Mouse (Mus musculus): ENCODE data around the gene Elovl6. TPM values are rescaled to one million over a fixed set of nuclear protein-coding genes. Genes with fewer than 3 reads are reported as not detected.

Elovl6 gene
- total and polyA plus RNA-seq, 2 experiments from 2014 or later = 40.8 to 56.1 TPM

GRCm38 (mm10) chr3:129621255-129621654 lies 89.1 kb downstream of the Elovl6 start:
- Histone ChIP-seq H3K9ac (replicated peaks; ENCODE audit: low read length) (no peak overlapping the region), H3K4me2 (ENCODE audit: low read depth, low read length) (no peak overlapping the region), H3K27me3 (ENCODE audit: insufficient read depth, low read length) (no peaks in the 10 kb centered on the region), H3K4me1 (ENCODE audit: insufficient read depth, low read length) (no peaks in the 10 kb centered on the region), H3K9me3 (ENCODE audit: low read length) (no peaks in the 10 kb centered on the region), H3K36me3 (ENCODE audit: insufficient read depth, low read length) (no peaks in the 10 kb centered on the region), H3K4me3 (ENCODE audit: low read length) (no peak overlapping the region), H3K27ac (no peak overlapping the region)
- ATAC-seq = no peak
- no peak for TF ChIP-seq CTCF (IDR thresholded peaks at IDR 0.05; ENCODE audit: low read depth)
- DNase-seq (ENCODE audit: low spot score) = no peak
- 86% methylated on average over 5 of the region's 5 CpGs for WGBS

- Histone ChIP-seq H3K27me3 (ENCODE audit: insufficient read depth, low read length) (no peaks in the 10 kb centered on the region), H3K9ac (replicated peaks; ENCODE audit: low read length) (no peak overlapping the region), H3K4me2 (ENCODE audit: low read depth, low read length) (no peak overlapping the region), H3K36me3 (ENCODE audit: insufficient read depth, low read length) (no peaks in the 10 kb centered on the region), H3K9me3 (ENCODE audit: low read length) (no peaks in the 10 kb centered on the region), H3K4me1 (ENCODE audit: insufficient read depth, low read length) (no peaks in the 10 kb centered on the region), H3K4me3 (ENCODE audit: low read length) (no peak overlapping the region), H3K27ac (no peak overlapping the region)
- peak; percentile 48 for TF ChIP-seq CTCF (IDR thresholded peaks at IDR 0.05; ENCODE audit: low read depth)
- no peak for ATAC-seq
- WGBS = 74% methylated on average over 9 of the region's 9 CpGs
- DNase-seq (ENCODE audit: low spot score) = no peak
Observed at GRCm38 (mm10) chr3:129622120-129622519, 90.0 kb downstream of the Elovl6 start.

- Histone ChIP-seq H3K4me2 (ENCODE audit: low read depth, low read length) (no peak overlapping the region), H3K27me3 (ENCODE audit: insufficient read depth, low read length) (no peaks in the 10 kb centered on the region), H3K4me3 (ENCODE audit: low read length) (no peak overlapping the region), H3K9ac (replicated peaks; ENCODE audit: low read length) (no peak overlapping the region), H3K27ac (no peak overlapping the region), H3K9me3 (ENCODE audit: low read length) (no peaks in the 10 kb centered on the region), H3K36me3 (ENCODE audit: insufficient read depth, low read length) (no peaks in the 10 kb centered on the region), H3K4me1 (ENCODE audit: insufficient read depth, low read length) (no peaks in the 10 kb centered on the region)
- ATAC-seq (no peak), DNase-seq (ENCODE audit: low spot score) (no peak)
- over 99% methylated on average over 5 of the region's 5 CpGs for WGBS
- TF ChIP-seq CTCF (IDR thresholded peaks at IDR 0.05; ENCODE audit: low read depth) = no peak
Observed at GRCm38 (mm10) chr3:129622705-129623104, 90.5 kb downstream of the Elovl6 start.

- H3K27ac ChIP-seq = no peak overlapping the region
- no peak for DNase-seq (ENCODE audit: low spot score)
- no peak overlapping the region for H3K4me2 ChIP-seq (ENCODE audit: low read depth, low read length)
- no peaks in the 10 kb centered on the region for H3K9me3 ChIP-seq (ENCODE audit: low read length)
- no peaks in the 10 kb centered on the region for H3K27me3 ChIP-seq (ENCODE audit: insufficient read depth, low read length)
- ATAC-seq = 0 out of 2 replicates have a peak, but pooled peaks have one; percentile 18
- TF ChIP-seq CTCF (IDR thresholded peaks at IDR 0.05; ENCODE audit: low read depth) = no peak
- no peaks in the 10 kb centered on the region for H3K4me1 ChIP-seq (ENCODE audit: insufficient read depth, low read length)
- WGBS = 72% methylated on average over 10 of the region's 10 CpGs
- H3K36me3 ChIP-seq (ENCODE audit: insufficient read depth, low read length) = no peaks in the 10 kb centered on the region
- H3K9ac ChIP-seq (replicated peaks; ENCODE audit: low read length) = no peak overlapping the region
- no peak overlapping the region for H3K4me3 ChIP-seq (ENCODE audit: low read length)
Observed at GRCm38 (mm10) chr3:129624193-129624805, 92.1 kb downstream of the Elovl6 start.

- Histone ChIP-seq H3K36me3 (ENCODE audit: insufficient read depth, low read length) (peaks cover 5% of the 10 kb centered on the region; the same call in 1 of the 2 replicates), H3K4me1 (ENCODE audit: insufficient read depth, low read length) (no peaks in the 10 kb centered on the region), H3K27ac (no peak overlapping the region), H3K9ac (replicated peaks; ENCODE audit: low read length) (no peak overlapping the region), H3K4me3 (ENCODE audit: low read length) (no peak overlapping the region), H3K4me2 (ENCODE audit: low read depth, low read length) (no peak overlapping the region), H3K9me3 (ENCODE audit: low read length) (no peaks in the 10 kb centered on the region), H3K27me3 (ENCODE audit: insufficient read depth, low read length) (no peaks in the 10 kb centered on the region)
- no peak for ATAC-seq
- no peak for TF ChIP-seq CTCF (IDR thresholded peaks at IDR 0.05; ENCODE audit: low read depth)
- WGBS = 82% methylated on average over 4 of the region's 4 CpGs
- DNase-seq (ENCODE audit: low spot score) = no peak
Observed at GRCm38 (mm10) chr3:129627281-129627680, 95.1 kb downstream of the Elovl6 start.

- no peaks in the 10 kb centered on the region for H3K27me3 ChIP-seq (ENCODE audit: insufficient read depth, low read length)
- H3K36me3 ChIP-seq (ENCODE audit: insufficient read depth, low read length) = peaks cover 16% of the 10 kb centered on the region; the same call in 1 of the 2 replicates
- WGBS = 73% methylated on average over 1 of the region's 1 CpGs
- H3K4me2 ChIP-seq (ENCODE audit: low read depth, low read length) = no peak overlapping the region
- no peak overlapping the region for H3K27ac ChIP-seq
- ATAC-seq = no peak
- H3K9me3 ChIP-seq (ENCODE audit: low read length) = no peaks in the 10 kb centered on the region
- no peaks in the 10 kb centered on the region for H3K4me1 ChIP-seq (ENCODE audit: insufficient read depth, low read length)
- H3K4me3 ChIP-seq (ENCODE audit: low read length) = no peak overlapping the region
- no peak for DNase-seq (ENCODE audit: low spot score)
- TF ChIP-seq CTCF (IDR thresholded peaks at IDR 0.05; ENCODE audit: low read depth) = no peak
- H3K9ac ChIP-seq (replicated peaks; ENCODE audit: low read length) = no peak overlapping the region
Observed at GRCm38 (mm10) chr3:129631018-129631417, 98.9 kb downstream of the Elovl6 start.

- peaks cover 16% of the 10 kb centered on the region; the same call in 1 of the 2 replicates for H3K36me3 ChIP-seq (ENCODE audit: insufficient read depth, low read length)
- TF ChIP-seq CTCF (IDR thresholded peaks at IDR 0.05; ENCODE audit: low read depth) = no peak
- H3K27ac ChIP-seq = no peak overlapping the region
- no peak overlapping the region for H3K4me3 ChIP-seq (ENCODE audit: low read length)
- no peak overlapping the region for H3K4me2 ChIP-seq (ENCODE audit: low read depth, low read length)
- DNase-seq (ENCODE audit: low spot score) (no peak), ATAC-seq (no peak)
- no peaks in the 10 kb centered on the region for H3K27me3 ChIP-seq (ENCODE audit: insufficient read depth, low read length)
- no peak overlapping the region for H3K9ac ChIP-seq (replicated peaks; ENCODE audit: low read length)
- H3K9me3 ChIP-seq (ENCODE audit: low read length) = no peaks in the 10 kb centered on the region
- WGBS = 95% methylated on average over 5 of the region's 5 CpGs
- no peaks in the 10 kb centered on the region for H3K4me1 ChIP-seq (ENCODE audit: insufficient read depth, low read length)
Observed at GRCm38 (mm10) chr3:129631857-129632256, 99.7 kb downstream of the Elovl6 start.
